Mouse (Mus musculus) forebrain, embryonic 12.5 days (tissue): ENCODE measurements around the gene Sgms2. TPM values are rescaled to one million over a fixed set of nuclear protein-coding genes. Genes with fewer than 3 reads are reported as not detected.
A peak's percentile ranks its signal among the peaks of the same experiment; 100 is the strongest.
"Not testable (repeated sequence)": the region's sequence is repeated elsewhere in the genome, so short reads cannot be mapped to it uniquely, and the experiment has no call there.

ENCODE experiments used
- ATAC-seq: fragments of 200-750 bp; cut with Nextera tagmentation; 2 replicates; pipeline ENCODE4 v1.8.0; 2017; ENCODE audit warnings: moderate TSS enrichment; ENCODE audit not compliant: low FRiP score
- H3K27ac ChIP-seq: fragments of 300-500 bp; sonication (generic); 2 replicates; pipeline ENCODE4 v1.5.1; 2016; ENCODE audit warnings: mild to moderate bottlenecking
- H3K27me3 ChIP-seq: fragments of 300-500 bp; sonication (generic); 2 replicates; pipeline ENCODE4 v1.6.1; 2016; ENCODE audit warnings: mild to moderate bottlenecking
- H3K36me3 ChIP-seq: fragments of 300-500 bp; sonication (generic); replicated peaks from 2 replicates; pipeline ENCODE4 v1.6.1; 2016; ENCODE audit warnings: mild to moderate bottlenecking
- H3K4me1 ChIP-seq: fragments of 300-500 bp; sonication (generic); 2 replicates; pipeline ENCODE4 v1.6.1; 2016
- H3K4me2 ChIP-seq: fragments of 300-500 bp; sonication (generic); 2 replicates; pipeline ENCODE4 v1.6.1; 2016; ENCODE audit warnings: mild to moderate bottlenecking, moderate library complexity
- H3K4me3 ChIP-seq: fragments of 300-500 bp; sonication (generic); replicated peaks from 2 replicates; pipeline ENCODE4 v1.5.1; 2016; ENCODE audit warnings: mild to moderate bottlenecking
- H3K9ac ChIP-seq: fragments of 300-500 bp; sonication (generic); 2 replicates; pipeline ENCODE4 v1.6.1; 2016; ENCODE audit warnings: mild to moderate bottlenecking
- H3K9me3 ChIP-seq: fragments of 300-500 bp; sonication (generic); 2 replicates; pipeline ENCODE4 v1.6.1; 2016
- WGBS: fragments of 180-500 bp; shearing (Covaris S2); methylation state at CpG from one replicate; pipeline ENCODE4 v1.1.7; 2016; 5-methylcytosine and 5-hydroxymethylcytosine counted together
- polyA plus RNA-seq: library from polyadenylated mRNA; unstranded; fragments of >200 nt; fragmentation: Nextera tagmentation; extraction: Ambion mirVana; gene quantifications from 2 replicates; pipeline ENCODE4 v1.2.1, GENCODE M21; 2016

Gene Sgms2
- polyA plus RNA-seq, 1 experiment from 2014 or later: 1.00 TPM

DNA sequence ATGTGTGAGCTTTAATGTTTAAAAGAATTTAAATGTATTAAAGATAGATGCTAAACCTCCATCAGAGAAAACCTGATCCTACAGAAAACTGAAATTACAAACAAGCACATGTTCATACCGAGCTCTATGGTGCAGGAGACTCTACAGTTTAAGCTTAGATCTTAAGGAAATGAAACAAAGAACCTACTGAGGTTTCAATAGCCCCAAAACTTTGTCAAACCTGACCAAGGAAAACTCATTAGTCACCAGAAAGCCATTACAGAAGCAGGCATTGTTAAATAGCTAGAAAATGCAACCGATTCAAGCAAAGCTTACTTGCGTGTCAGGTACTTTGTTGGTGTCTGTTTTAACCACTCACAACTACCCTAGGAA is 142.6 kb downstream of the Sgms2 start:
- Histone ChIP-seq H3K9ac (no peak overlapping the region), H3K4me3 (no peak overlapping the region), H3K4me2 (no peak overlapping the region), H3K27ac (no peak overlapping the region), H3K4me1 (no peaks in the 10 kb centered on the region), H3K9me3 (no peaks in the 10 kb centered on the region), H3K27me3 (0 out of 2 replicates have a peak, but pooled peaks cover 6% of the 10 kb centered on the region), H3K36me3 (no peaks in the 10 kb centered on the region)
- 54% methylated on average over 3 of the region's 3 CpGs for WGBS
- no peak for ATAC-seq

DNA sequence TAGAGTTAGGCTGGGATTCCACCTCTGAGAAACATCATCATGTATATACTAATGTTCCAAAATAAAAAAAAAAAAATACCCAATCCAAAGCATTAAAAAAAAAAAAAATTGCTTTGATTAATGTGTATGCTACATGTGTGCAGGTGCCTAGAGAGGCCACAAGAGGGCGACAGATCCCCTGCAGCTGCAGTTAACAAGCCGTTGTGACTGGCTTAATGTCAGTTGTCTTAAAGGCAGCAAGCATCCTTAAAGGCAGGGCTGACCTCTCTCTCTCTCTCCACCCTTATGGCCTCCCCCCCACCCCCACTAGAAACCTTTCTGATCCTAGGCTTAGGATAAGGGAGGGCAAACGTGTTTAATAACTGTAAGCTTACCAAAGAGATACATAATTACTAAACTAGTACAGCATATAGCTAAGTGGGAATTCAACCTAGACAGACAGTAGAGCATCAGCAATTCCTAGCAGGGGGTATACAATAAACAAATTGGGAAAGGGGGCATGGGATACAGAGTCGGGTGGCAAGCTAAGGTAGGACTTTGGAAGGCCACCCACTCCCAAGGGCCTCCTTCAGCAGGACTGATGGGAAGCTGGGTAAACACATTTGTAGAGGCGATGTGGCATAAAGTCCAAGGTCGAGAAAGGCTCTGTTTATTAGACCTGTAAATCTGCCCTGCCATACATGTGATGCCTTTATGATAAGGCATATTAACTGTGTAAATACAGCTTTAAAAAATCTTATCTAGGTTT is 143.2 kb downstream of the Sgms2 start:
- H3K9me3 ChIP-seq: no peaks in the 10 kb centered on the region
- H3K36me3 ChIP-seq: no peaks in the 10 kb centered on the region
- no peak overlapping the region for H3K4me3 ChIP-seq
- 61% methylated on average over 6 of the region's 6 CpGs for WGBS
- H3K9ac ChIP-seq: no peak overlapping the region
- no peak overlapping the region for H3K27ac ChIP-seq
- no peak overlapping the region for H3K4me2 ChIP-seq
- H3K27me3 ChIP-seq: 0 out of 2 replicates have a peak, but pooled peaks cover 6% of the 10 kb centered on the region
- H3K4me1 ChIP-seq: no peaks in the 10 kb centered on the region
- no peak for ATAC-seq

DNA sequence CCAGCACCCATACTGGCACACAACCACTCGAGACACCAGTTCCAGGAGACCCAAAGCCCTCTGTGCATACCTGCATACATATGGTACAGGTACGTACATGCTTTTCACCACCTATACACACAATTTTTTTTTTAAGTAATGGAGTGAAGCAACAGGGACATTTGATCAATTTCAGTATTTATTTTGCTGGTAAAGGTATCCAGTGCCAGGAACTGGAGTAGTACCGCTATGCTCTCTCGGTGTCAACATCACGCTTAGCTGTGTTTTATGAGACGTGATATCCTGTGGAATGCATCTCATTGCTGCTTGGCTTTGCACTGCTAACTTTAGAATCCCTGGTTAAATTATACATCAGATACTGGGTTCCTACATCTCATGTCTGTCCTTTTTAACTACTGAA is 145.3 kb downstream of the Sgms2 start:
- no peak overlapping the region for H3K9ac ChIP-seq
- 0 out of 2 replicates have a peak, but pooled peaks cover 6% of the 10 kb centered on the region for H3K27me3 ChIP-seq
- no peaks in the 10 kb centered on the region for H3K4me1 ChIP-seq
- WGBS: 94% methylated on average over 6 of the region's 6 CpGs
- H3K27ac ChIP-seq: no peak overlapping the region
- no peaks in the 10 kb centered on the region for H3K9me3 ChIP-seq
- no peak overlapping the region for H3K4me2 ChIP-seq
- no peaks in the 10 kb centered on the region for H3K36me3 ChIP-seq
- no peak for ATAC-seq
- H3K4me3 ChIP-seq: no peak overlapping the region

DNA sequence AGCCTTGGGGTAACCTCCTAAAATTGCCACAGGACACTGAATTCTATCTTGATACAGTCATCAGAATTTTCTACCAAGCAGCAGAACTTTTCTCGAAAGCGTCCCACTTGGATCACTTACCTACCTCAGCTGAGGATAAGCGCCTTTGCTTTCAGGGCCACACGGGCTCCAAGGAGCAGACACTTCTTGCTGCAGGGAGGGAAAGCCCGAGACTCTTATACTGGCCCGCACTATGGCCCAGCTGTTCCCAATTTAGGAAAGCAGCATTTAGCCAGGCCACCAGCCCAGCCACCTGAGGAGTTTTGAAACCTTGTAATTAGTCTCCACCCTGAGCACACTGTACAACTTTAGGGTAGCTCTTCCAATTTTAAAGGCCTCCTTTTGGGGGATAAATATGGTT is 147.9 kb downstream of the Sgms2 start:
- no peak overlapping the region for H3K4me2 ChIP-seq
- 82% methylated on average over 6 of the region's 6 CpGs for WGBS
- no peaks in the 10 kb centered on the region for H3K9me3 ChIP-seq
- no peak for ATAC-seq
- H3K27me3 ChIP-seq: 0 out of 2 replicates have a peak, but pooled peaks cover 10% of the 10 kb centered on the region
- no peak overlapping the region for H3K4me3 ChIP-seq
- H3K27ac ChIP-seq: no peak overlapping the region
- no peaks in the 10 kb centered on the region for H3K36me3 ChIP-seq
- no peaks in the 10 kb centered on the region for H3K4me1 ChIP-seq
- no peak overlapping the region for H3K9ac ChIP-seq

DNA sequence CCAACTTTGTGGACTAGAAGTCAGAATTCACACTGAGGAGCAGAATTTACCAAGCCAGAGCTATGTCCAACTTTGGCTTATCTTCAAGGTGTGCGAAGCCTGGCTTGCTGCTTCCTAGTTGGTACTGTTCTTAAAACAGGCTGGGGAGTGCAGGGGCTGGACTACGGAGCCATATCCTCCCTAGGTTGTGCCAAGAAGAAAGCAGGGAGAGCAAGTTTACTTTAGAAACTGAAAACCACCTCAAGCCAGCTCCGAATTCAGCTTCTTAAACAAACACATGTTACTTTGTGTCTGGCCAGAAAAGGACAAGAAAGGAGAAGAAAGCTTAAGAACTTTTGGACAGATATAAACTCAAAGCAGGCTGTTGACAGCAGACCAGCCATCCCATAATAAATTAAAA is 150.3 kb downstream of the Sgms2 start:
- no peak overlapping the region for H3K4me3 ChIP-seq
- H3K4me1 ChIP-seq: no peaks in the 10 kb centered on the region
- 0 out of 2 replicates have a peak, but pooled peaks cover 9% of the 10 kb centered on the region for H3K27me3 ChIP-seq
- H3K36me3 ChIP-seq: no peaks in the 10 kb centered on the region
- H3K9me3 ChIP-seq: no peaks in the 10 kb centered on the region
- no peak overlapping the region for H3K4me2 ChIP-seq
- 85% methylated on average over 3 of the region's 3 CpGs for WGBS
- no peak for ATAC-seq
- H3K27ac ChIP-seq: no peak overlapping the region
- no peak overlapping the region for H3K9ac ChIP-seq

DNA sequence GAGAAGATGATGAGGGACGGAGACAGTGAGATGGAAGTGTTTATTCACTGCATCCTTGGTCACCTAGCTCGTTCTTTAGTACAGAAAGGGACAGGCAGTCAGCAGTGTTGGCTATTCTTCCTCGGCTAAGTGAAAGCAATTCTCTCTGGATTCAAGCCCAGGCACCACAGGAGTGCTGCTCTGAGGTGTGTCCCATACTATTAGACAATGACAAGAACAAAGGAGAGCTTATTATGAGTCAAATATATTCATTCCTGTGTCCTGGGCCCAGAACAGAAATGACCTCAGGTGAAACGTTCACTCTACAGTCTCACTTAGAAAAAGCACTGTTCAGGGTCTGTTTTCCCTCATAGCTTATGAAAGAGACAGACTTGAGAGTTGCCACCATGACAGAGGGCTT is 151.9 kb downstream of the Sgms2 start:
- Histone ChIP-seq H3K9me3 (no peaks in the 10 kb centered on the region), H3K27ac (no peak overlapping the region), H3K4me1 (no peaks in the 10 kb centered on the region; the same call in 1 of the 2 replicates), H3K27me3 (peaks cover 13% of the 10 kb centered on the region; the same call in 1 of the 2 replicates), H3K9ac (no peak overlapping the region), H3K36me3 (no peaks in the 10 kb centered on the region), H3K4me2 (no peak overlapping the region), H3K4me3 (no peak overlapping the region)
- WGBS: 64% methylated on average over 4 of the region's 4 CpGs
- no peak for ATAC-seq

DNA sequence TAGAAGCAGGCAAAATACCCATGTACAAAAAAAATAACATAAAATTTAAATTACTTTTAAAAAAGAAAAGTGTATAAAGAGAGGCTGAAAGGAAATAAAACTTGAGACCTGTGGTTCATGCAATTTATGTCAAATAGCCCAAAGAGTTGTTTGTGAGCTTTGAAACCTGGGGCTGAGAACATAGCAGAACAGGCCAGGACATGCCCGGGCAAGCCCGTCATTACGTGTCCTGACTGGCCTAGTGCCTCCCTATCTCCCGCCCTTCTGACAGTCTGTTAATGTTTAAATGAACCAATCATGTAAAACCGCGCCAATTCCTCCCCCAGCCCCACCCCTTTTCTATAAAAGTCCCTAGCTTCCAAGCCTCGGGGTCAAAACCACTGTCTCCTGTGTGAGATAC is 153.5 kb downstream of the Sgms2 start:
- not testable (repeated sequence) for H3K4me1 ChIP-seq, H3K4me2 ChIP-seq, H3K36me3 ChIP-seq, H3K27ac ChIP-seq, ATAC-seq, H3K4me3 ChIP-seq, H3K9ac ChIP-seq, H3K9me3 ChIP-seq
- 88% methylated on average over 7 of the region's 7 CpGs for WGBS
- peaks cover 19% of the 10 kb centered on the region for H3K27me3 ChIP-seq

DNA sequence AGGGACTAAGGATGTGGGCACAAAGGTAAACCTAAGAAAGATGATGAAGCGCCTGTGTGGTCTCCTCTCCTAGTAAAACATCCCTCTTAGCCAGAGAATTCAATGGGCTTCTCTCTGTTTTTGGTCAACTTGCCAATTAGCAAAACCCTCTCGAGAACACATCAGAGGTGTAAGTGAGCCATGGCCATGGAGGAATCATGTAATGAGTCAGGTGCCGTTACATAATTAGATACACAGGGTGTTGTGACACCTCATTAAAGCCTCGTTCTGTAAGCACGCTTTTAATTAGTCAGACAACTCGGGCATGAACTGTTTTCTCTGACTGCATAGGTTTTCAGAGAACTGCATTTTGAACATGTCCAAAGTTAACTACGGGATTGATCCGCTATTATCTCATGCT is 154.6 kb downstream of the Sgms2 start:
- H3K9ac ChIP-seq: no peak overlapping the region
- peak; percentile 85; the same call in 1 of the 2 replicates for ATAC-seq

DNA sequence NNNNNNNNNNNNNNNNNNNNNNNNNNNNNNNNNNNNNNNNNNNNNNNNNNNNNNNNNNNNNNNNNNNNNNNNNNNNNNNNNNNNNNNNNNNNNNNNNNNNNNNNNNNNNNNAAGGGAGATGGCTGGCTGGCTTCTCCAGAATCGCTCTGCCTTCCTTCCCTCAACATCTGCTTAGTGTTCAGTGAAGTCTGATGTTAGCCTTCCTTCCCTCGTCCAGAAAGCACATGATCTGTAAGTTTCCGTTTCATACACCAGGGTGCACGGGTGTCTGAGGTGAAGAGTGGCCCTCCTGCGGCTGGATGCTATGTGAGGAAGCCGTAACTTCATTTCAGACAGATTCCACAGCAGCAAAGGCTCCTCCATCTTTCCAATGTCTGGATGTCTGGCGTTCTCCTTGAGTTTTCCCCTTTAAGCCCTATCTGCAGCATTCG is 156.1 kb downstream of the Sgms2 start:
- Histone ChIP-seq H3K4me1 (no peaks in the 10 kb centered on the region; the same call in 1 of the 2 replicates), H3K27me3 (peaks cover 19% of the 10 kb centered on the region), H3K4me3 (no peak overlapping the region), H3K36me3 (no peaks in the 10 kb centered on the region), H3K27ac (no peak overlapping the region), H3K9ac (no peak overlapping the region), H3K4me2 (no peak overlapping the region), H3K9me3 (no peaks in the 10 kb centered on the region)
- no peak for ATAC-seq
- 83% methylated on average over 8 of the region's 8 CpGs for WGBS

More for the DNA sequence above, 154.6 kb downstream of the Sgms2 start:
- H3K4me2 ChIP-seq: no peak overlapping the region
- H3K36me3 ChIP-seq: no peaks in the 10 kb centered on the region
- peaks cover 19% of the 10 kb centered on the region for H3K27me3 ChIP-seq
- 44% methylated on average over 8 of the region's 8 CpGs for WGBS
- no peaks in the 10 kb centered on the region; the same call in 1 of the 2 replicates for H3K4me1 ChIP-seq
- no peak overlapping the region for H3K27ac ChIP-seq
- no peaks in the 10 kb centered on the region for H3K9me3 ChIP-seq
- no peak overlapping the region for H3K4me3 ChIP-seq

DNA sequence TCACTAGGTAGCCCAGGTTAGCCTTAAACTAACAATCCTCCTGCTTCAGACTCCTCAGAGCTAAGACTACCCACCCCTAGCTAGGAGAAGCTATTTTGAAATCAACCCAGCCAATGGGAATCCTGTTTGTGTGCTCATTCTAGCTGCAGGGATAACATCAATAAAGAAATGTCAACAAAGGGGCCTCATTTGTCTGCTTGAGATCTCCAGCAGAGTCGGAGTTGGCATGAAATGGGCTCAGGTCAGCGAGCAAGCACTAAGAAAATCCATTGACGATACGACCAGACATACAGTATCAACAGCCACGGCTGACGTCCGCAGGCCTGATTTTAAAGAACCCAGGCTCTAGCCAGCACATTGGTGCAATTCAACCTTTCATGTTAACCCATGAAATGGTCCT is 164.0 kb downstream of the Sgms2 start:
- no peak for ATAC-seq
- no peak overlapping the region for H3K4me2 ChIP-seq
- H3K4me3 ChIP-seq: no peak overlapping the region
- H3K9me3 ChIP-seq: no peaks in the 10 kb centered on the region
- 65% methylated on average over 7 of the region's 7 CpGs for WGBS
- no peaks in the 10 kb centered on the region for H3K27me3 ChIP-seq
- no peaks in the 10 kb centered on the region for H3K4me1 ChIP-seq
- H3K9ac ChIP-seq: no peak overlapping the region
- no peaks in the 10 kb centered on the region for H3K36me3 ChIP-seq
- H3K27ac ChIP-seq: no peak overlapping the region

DNA sequence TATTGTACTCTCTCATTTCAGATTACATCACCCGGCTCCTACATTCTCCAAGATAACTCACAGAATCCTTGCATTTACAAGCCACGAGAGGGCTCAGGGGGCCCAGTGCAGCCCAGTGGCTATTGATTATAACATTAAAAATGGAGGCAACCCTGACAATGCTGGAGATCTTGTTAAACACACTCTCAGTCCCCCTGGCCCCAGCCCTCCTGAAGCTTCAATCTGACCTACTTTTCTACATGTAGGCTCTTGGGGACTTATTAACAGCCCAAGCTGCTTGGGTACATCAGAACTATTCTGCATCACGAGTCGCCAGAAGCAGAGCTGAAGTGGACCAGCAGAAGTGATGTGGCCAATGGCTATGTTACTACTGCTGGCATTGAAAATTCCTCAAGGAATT is 164.6 kb downstream of the Sgms2 start:
- Histone ChIP-seq H3K27ac (no peak overlapping the region), H3K4me1 (no peaks in the 10 kb centered on the region), H3K27me3 (no peaks in the 10 kb centered on the region), H3K9ac (no peak overlapping the region), H3K36me3 (no peaks in the 10 kb centered on the region), H3K4me2 (no peak overlapping the region), H3K9me3 (no peaks in the 10 kb centered on the region), H3K4me3 (no peak overlapping the region)
- 87% methylated on average over 4 of the region's 4 CpGs for WGBS
- no peak for ATAC-seq

DNA sequence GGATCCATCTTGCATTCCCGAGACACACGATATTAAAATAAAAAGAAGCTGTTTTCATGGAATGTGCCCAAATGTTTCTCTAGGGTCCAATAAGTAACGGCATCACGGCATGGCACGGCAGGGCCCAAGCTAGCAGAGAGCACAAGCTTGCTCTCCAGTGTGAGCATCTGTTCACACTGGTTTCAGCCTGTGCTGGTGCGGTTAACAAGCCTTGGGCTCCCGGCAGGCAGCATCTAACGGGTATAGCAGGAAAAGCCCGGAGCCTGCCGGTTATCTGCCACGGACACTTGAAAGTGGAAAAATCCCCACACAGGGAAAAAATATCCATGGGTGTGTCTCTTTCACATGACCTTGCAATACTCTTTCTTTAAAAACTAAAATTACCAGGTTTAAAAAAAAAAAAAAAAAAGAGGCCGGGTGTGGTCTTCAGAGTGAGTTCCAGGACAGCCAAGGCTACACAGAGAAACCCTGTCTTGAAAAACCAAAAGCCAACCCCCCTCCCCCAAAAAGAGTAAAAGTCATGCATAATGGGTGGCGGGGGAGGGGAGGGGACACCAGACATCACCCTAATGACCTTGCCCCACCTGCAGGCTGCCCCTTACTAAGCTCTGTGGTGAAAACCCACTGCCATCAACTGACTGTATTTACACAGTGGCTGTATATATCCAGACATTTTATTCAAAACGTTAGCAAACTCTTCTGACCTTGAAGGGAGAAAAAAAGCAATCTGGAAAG is 169.0 kb downstream of the Sgms2 start:
- Histone ChIP-seq H3K4me1 (no peaks in the 10 kb centered on the region), H3K4me2 (no peak overlapping the region), H3K9ac (no peak overlapping the region), H3K9me3 (no peaks in the 10 kb centered on the region), H3K4me3 (no peak overlapping the region), H3K27ac (no peak overlapping the region), H3K27me3 (no peaks in the 10 kb centered on the region; the same call in 1 of the 2 replicates), H3K36me3 (no peaks in the 10 kb centered on the region)
- 80% methylated on average over 14 of the region's 14 CpGs for WGBS
- ATAC-seq: no peak
